Mouse (Mus musculus): ENCODE data around the gene Kat6b. TPM values are rescaled to one million over a fixed set of nuclear protein-coding genes. Genes with fewer than 3 reads are reported as not detected.
"Not testable (repeated sequence)": the region's sequence is repeated elsewhere in the genome, so short reads cannot be mapped to it uniquely, and the experiment has no call there.

Kat6b gene
- polyA plus RNA-seq, 1 experiment from 2014 or later, result 18.4 TPM

GRCm38 (mm10) chr14:21488426-21489115 is 7.3 kb downstream of the Kat6b start:
- WGBS, result 76% methylated on average over 9 of the region's 9 CpGs
- peak overlapping the region; percentile 68 for H3K27ac ChIP-seq
- not testable (repeated sequence) for H3K36me3 ChIP-seq (replicated peaks); H3K4me3 ChIP-seq; H3K27me3 ChIP-seq (ENCODE audit: poor library complexity, severe bottlenecking); H3K9me3 ChIP-seq; DNase-seq (ENCODE audit: extremely low spot score, low spot score)
- peaks cover 18% of the 10 kb centered on the region for H3K4me1 ChIP-seq

DNA sequence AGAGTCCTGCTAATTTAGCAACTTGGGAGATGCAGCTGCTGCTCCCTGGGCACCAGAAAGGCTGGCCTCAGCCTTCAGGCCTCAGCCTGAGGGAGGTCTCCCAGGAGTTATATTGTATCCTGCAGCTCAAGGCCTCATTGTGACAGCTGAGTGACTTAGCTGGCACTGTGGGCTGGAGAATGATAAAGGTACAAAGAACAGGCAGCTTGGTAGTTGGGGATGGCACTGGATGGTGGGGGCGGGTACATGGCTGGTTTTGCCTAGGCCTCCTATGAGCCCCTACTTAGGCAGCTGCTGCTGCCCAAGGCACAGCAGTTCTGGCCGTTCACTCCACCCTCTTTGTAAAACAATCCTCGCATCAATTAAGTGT is 7.9 kb downstream of the Kat6b start:
- 64% methylated on average over 3 of the region's 3 CpGs for whole genome bisulfite sequencing
- Histone ChIP-seq H3K27ac (peak overlapping the region; percentile 62), H3K9me3 (no peaks in the 10 kb centered on the region), H3K36me3 (replicated peaks) (no peaks in the 10 kb centered on the region), H3K4me3 (no peak overlapping the region), H3K4me1 (peaks cover 18% of the 10 kb centered on the region), H3K27me3 (ENCODE audit: poor library complexity, severe bottlenecking) (no peaks in the 10 kb centered on the region)
- no peak for DNase-seq (ENCODE audit: extremely low spot score, low spot score)

GRCm38 (mm10) chr14:21490141-21490540 is 8.9 kb downstream of the Kat6b start:
- no peaks in the 10 kb centered on the region for H3K27me3 ChIP-seq (ENCODE audit: poor library complexity, severe bottlenecking)
- no peaks in the 10 kb centered on the region for H3K36me3 ChIP-seq (replicated peaks)
- H3K4me3 ChIP-seq, result no peak overlapping the region
- no peak overlapping the region for H3K27ac ChIP-seq
- DNase-seq (ENCODE audit: extremely low spot score, low spot score), result no peak
- 79% methylated on average over 4 of the region's 4 CpGs for WGBS
- H3K4me1 ChIP-seq, result peaks cover 18% of the 10 kb centered on the region
- no peaks in the 10 kb centered on the region for H3K9me3 ChIP-seq

GRCm38 (mm10) chr14:21498361-21498996 is 17.2 kb downstream of the Kat6b start:
- no peaks in the 10 kb centered on the region; the same call in 1 of the 2 replicates for H3K36me3 ChIP-seq (replicated peaks)
- WGBS, result 5% methylated on average over 7 of the region's 7 CpGs

DNA sequence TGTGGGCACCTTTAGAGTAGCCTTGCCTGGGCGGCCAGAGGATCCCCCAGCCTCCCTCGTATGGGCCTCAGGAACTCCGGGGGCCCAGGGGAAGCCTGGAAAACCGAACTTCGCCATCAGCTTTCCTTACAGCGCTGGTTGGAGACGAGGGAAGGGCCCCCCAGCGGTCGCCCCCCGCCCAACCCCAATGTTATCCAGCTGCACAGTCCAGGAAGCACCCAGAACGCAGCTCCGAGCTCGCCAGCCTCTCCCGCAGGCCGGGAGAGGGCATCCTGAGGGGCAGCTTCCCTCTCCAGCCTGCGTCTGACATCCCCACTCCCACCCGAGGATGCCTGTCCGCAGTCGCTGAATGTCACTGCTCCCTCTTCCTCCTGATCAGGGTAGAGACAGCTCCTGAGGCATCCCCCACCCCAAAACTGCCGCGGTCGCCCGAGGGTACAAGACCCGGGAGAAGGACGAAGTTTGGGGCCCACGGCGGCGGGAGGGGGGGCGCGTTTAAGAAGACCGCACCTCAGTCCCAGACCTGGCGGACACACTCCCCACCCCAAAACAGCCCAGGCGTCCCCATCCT is 17.9 kb downstream of the Kat6b start:
- H3K4me1 ChIP-seq, result peaks cover 47% of the 10 kb centered on the region
- under 1% methylated on average over 33 of the region's 33 CpGs for WGBS
- no peaks in the 10 kb centered on the region for H3K9me3 ChIP-seq
- no peaks in the 10 kb centered on the region for H3K27me3 ChIP-seq (ENCODE audit: poor library complexity, severe bottlenecking)
- peak overlapping the region; percentile 99 for H3K27ac ChIP-seq
- peaks cover 2% of the 10 kb centered on the region; the same call in 1 of the 2 replicates for H3K36me3 ChIP-seq (replicated peaks)
- peak; percentile 65 for DNase-seq (ENCODE audit: extremely low spot score, low spot score)
- H3K4me3 ChIP-seq, result peak overlapping the region; percentile 81

More at GRCm38 (mm10) chr14:21498361-21498996, 17.2 kb downstream of the Kat6b start:
- peak; percentile 24 for DNase-seq (ENCODE audit: extremely low spot score, low spot score)
- Histone ChIP-seq H3K4me3 (peak overlapping the region; percentile 81), H3K27me3 (ENCODE audit: poor library complexity, severe bottlenecking) (no peaks in the 10 kb centered on the region), H3K9me3 (no peaks in the 10 kb centered on the region), H3K4me1 (peaks cover 47% of the 10 kb centered on the region), H3K27ac (peak overlapping the region; percentile 99)

DNA sequence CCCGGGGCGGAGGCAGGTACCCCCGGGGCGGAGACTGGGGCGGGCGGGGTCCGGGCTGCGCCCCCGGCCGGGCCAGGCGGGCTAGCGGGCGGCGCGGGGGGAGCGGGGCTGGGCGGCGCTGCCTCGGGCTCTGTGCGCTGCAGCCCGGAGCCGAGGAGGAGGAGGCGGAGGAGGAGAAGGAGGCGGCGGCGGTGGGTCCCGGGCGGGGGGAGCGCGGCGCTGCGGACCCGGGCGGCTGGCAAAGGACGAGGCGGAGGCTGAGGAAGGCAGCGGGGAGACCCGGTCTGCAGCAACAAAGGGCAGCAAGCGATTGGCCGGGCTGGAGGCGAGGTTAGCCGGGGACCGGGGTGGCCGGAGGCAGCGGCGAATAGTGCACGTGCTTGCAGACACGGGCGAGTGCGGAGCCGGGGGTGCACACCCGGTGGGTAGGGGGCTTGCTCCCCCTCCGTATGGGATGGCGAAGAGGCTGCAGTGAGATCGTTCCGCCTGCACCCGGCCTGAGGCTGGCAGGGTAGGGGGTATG is 18.5 kb downstream of the Kat6b start:
- Histone ChIP-seq H3K4me1 (peaks cover 47% of the 10 kb centered on the region), H3K9me3 (no peaks in the 10 kb centered on the region), H3K27me3 (ENCODE audit: poor library complexity, severe bottlenecking) (no peaks in the 10 kb centered on the region), H3K36me3 (replicated peaks) (peaks cover 2% of the 10 kb centered on the region; the same call in 1 of the 2 replicates), H3K27ac (peak overlapping the region; percentile 99), H3K4me3 (peak overlapping the region; percentile 81)
- WGBS, result under 1% methylated on average over 55 of the region's 57 CpGs
- DNase-seq (ENCODE audit: extremely low spot score, low spot score), result peak; percentile 86

DNA sequence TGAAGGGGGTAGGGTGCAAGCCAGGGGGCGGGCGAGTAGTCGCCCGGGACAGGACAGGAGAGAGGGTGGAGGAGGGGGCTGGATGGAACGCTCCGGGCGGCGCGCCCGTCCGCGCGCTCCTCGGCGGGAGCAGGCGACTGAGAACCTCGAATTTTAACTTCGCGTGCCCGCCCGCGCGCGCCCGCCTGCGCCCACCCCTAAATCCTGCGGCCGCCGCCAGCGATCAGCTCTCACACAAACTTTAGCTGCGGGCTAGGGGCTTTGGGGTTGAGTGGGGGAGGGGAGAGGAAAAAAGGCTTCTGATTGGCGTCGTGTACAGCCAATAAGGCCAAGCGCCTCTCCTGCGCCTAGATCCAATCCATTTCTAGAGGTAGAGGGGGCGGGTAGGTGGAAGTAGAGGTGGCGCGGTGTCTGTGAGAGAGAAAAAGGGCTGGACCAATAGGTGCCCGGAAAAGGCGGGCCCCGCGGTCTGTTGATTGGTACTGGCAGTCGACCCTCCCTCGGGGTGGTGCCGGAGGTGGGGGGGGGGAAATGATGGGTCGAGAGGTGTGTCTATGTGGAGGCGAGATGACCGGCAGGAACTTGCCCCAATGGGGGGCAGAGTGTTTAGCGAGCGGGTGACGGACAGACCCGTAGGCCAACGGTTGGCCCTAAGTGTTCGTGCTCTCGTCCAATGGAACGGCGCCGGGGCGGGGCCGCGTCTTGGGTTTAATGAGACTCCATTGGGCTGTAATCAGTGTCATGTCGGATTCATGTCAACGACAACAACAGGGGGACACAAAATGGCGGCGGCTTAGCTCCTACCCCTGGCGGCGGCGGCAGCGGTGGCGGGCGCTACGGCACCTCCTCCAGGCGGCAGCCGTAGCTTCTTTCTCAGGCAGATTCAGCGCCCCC is 19.2 kb downstream of the Kat6b start:
- Histone ChIP-seq H3K9me3 (no peaks in the 10 kb centered on the region), H3K4me3 (peak overlapping the region; percentile 81), H3K27ac (peak overlapping the region; percentile 99), H3K36me3 (replicated peaks) (peaks cover 3% of the 10 kb centered on the region; the same call in 1 of the 2 replicates), H3K4me1 (peaks cover 50% of the 10 kb centered on the region), H3K27me3 (ENCODE audit: poor library complexity, severe bottlenecking) (no peaks in the 10 kb centered on the region)
- peak; percentile 100 for DNase-seq (ENCODE audit: extremely low spot score, low spot score)
- WGBS, result under 1% methylated on average over 75 of the region's 75 CpGs

DNA sequence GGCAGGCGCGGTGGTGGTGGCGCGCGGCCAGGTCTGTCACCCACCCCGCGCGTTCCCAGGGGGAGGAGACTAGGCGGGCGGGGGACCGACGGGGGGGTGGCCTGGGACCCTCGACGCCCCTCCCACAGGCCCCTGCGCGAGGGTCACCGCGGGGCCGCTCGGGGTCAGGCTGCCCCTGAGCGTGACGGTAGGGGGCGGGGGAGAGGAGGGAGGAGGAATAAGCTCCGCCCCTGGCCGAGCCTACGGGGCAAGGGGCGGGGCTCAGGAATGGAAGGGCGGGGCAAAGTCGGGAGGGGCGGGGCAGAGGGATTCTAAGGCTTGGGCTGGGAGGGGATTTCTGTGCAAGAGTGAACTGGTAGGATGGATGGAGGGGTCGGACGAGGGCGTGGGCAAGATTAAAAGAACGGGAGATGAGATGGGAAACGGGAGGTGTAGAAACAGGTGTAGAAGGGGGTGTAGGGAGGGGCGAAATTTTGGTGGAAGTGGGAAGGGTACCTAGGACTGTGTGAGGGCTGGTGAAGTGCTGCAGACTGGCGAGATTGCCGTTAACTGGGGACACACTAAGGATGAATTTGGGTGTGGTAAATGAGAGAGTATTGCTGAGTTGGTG is 19.9 kb downstream of the Kat6b start:
- peak overlapping the region; percentile 81 for H3K4me3 ChIP-seq
- no peaks in the 10 kb centered on the region for H3K27me3 ChIP-seq (ENCODE audit: poor library complexity, severe bottlenecking)
- WGBS, result 2% methylated on average over 25 of the region's 38 CpGs
- H3K36me3 ChIP-seq (replicated peaks), result peaks cover 10% of the 10 kb centered on the region
- H3K4me1 ChIP-seq, result peaks cover 50% of the 10 kb centered on the region
- DNase-seq (ENCODE audit: extremely low spot score, low spot score), result peak; percentile 90
- no peaks in the 10 kb centered on the region for H3K9me3 ChIP-seq
- peak overlapping the region; percentile 99 for H3K27ac ChIP-seq

DNA sequence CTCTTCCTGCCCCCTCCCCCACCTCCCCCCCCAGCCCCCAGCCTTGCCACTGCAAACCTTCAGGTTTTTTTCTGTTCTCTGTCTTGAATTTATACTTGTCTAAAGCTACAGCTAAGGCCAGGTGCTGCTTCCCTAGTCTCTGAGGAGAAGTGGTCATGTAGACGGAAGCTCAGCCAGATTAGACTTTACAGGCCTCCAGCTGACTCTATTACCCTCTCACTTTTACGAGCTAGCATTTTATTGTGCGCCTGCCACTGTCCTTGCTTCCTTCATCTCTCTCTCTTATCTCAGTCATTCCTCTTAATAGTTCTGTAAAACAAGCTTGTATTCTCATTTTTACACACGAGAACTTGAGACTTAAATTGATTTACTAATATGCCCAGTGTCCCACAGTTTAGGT is 23.8 kb downstream of the Kat6b start:
- peaks cover 29% of the 10 kb centered on the region for H3K36me3 ChIP-seq (replicated peaks)
- no peak for DNase-seq (ENCODE audit: extremely low spot score, low spot score)
- no peaks in the 10 kb centered on the region for H3K27me3 ChIP-seq (ENCODE audit: poor library complexity, severe bottlenecking)
- WGBS, result 91% methylated on average over 4 of the region's 4 CpGs
- H3K27ac ChIP-seq, result no peak overlapping the region
- H3K4me1 ChIP-seq, result peaks cover 28% of the 10 kb centered on the region
- H3K4me3 ChIP-seq, result no peak overlapping the region
- no peaks in the 10 kb centered on the region for H3K9me3 ChIP-seq

GRCm38 (mm10) chr14:21507046-21507445 is 25.8 kb downstream of the Kat6b start:
- WGBS, result 92% methylated on average over 5 of the region's 5 CpGs
- no peaks in the 10 kb centered on the region for H3K27me3 ChIP-seq (ENCODE audit: poor library complexity, severe bottlenecking)
- H3K4me3 ChIP-seq, result no peak overlapping the region
- H3K9me3 ChIP-seq, result no peaks in the 10 kb centered on the region
- no peak overlapping the region for H3K27ac ChIP-seq
- peaks cover 13% of the 10 kb centered on the region for H3K4me1 ChIP-seq
- H3K36me3 ChIP-seq (replicated peaks), result peaks cover 37% of the 10 kb centered on the region
- DNase-seq (ENCODE audit: extremely low spot score, low spot score), result no peak

DNA sequence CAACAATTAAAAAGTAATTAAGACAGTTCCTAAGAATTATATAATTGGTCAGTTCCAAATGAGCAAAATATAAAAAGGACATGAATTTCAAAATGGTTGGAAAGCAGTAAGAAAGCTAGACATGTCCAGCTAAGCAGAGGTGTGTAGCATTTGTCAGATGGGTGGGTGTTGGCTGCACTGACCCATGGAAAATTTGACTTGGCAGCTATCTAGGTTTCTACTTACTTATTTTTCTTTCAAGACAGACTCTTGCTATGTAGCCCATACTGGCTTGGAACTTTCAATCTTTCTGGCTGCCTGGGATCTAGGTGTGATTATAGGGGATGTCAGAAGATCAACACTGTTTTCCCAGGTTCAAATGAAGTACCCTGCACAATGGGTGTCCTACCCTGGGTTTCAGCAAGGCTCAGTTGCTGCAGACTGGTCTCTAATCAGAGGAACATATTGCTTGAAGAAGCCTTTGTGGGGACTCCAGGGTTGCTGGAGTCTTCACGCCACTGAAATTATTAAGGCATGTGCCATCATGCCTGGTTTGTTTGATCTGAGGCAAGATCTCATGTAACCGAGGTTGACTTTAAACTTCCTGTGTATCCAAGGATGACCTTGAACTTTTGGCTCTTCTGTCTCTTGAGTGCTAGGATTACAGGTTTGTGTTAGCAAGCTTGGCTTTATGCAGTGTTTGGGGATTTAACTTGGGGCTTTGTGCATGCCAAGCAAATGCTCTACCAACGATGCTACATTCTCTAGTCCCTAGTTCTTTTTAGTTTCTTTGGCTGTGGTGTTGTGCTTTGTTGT is 28.1 kb downstream of the Kat6b start:
- WGBS, result 77% methylated on average over 3 of the region's 3 CpGs
- H3K9me3 ChIP-seq, result no peaks in the 10 kb centered on the region

More for the DNA sequence above, 28.1 kb downstream of the Kat6b start:
- Histone ChIP-seq H3K27ac (no peak overlapping the region), H3K4me1 (peaks cover 3% of the 10 kb centered on the region), H3K4me3 (no peak overlapping the region), H3K36me3 (replicated peaks) (peaks cover 40% of the 10 kb centered on the region), H3K27me3 (ENCODE audit: poor library complexity, severe bottlenecking) (no peaks in the 10 kb centered on the region)
- no peak for DNase-seq (ENCODE audit: extremely low spot score, low spot score)

Data from forebrain, embryonic 10.5 days (tissue).